Mouse (Mus musculus) urinary bladder, postnatal 36 days (tissue): ENCODE measurements around the gene Gstp1.

ENCODE experiments used
- DNase-seq, 2 experiments: peaks; one replicate each; pipeline ENCODE4 v3.0.0; 2022; ENCODE audit warnings: low spot score in 2 of 2, mixed read lengths in 1 of 2

Gstp1 gene

DNA sequence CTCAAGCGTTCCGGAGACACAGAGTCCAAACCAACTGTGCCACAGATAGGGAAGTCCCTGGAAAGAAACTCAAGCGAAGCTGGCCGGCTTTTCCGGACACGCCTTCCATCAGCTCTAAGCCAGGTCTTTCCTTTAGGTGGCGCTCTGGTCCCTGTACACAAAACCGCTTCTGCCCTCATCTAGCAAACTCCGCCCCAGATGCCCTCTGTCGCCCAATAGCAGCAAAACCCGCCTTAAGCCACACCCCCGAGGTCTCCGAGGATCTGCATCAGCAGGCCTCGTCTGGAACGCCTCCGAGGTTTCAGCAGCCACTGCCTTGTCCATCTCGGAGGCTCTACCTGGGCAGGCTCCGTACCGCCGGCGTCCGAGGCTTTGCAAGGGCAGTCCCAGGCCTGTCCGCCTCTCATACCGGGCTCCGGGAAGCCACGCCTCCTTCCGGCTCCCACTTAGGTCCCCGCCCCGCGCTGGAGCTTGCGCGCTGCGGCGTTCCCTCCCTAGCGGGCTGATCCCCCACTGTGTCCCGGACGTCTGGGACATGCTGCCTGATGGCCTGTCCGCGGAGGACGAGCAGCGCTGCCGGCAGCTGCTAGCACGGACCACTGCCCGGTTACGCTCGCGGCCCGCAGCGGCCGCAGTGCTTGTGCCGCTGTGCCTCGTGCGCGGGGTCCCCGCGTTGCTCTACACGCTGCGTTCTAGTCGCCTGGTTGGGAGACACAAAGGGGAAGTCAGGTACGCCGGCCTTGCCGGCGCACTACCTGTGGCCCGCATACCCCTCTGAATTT lies 37.5 kb downstream of the Gstp1 start, which contains the start of the genes Nudt8 and Gm49405:
Gene Nudt8, plus strand, starts transcription at position 462 of the 782 bp plus-strand sequence.
Gene Gm49405, plus strand, starts transcription at position 508 of the 782 bp plus-strand sequence.
- DNase-seq = peak; percentile 95 to 97

DNA sequence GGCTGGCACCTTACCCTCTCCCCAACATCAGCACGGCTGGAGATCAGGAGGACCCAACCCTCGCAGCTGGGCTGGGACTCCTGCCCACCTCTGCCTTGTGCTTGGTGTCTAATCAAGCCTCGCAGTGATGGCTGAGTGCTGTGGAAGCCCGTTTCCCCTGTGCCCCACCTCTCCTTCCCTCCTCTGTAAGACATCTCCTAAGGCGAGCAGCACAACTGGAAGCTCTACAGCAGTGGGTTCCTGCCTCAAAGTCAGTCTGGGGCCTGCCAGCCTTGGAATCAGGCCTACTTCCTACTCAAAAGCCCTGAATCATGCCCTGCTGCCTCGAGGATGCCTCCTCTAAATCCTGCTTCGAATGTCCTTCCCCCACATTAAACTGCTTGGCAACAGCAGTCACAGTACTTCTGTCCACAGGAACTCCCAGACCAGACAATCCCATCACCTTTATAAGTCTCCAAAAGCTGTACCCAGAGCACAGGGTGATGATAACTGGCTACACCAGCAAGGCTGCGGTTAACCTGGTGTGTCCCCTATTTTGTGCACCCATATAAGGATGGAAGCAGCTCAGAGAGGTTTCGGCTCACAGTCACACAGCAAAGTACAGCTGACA lies 38.6 kb downstream of the Gstp1 start:
- DNase-seq = no peak

GRCm38 (mm10) chr19:3998335-3998734 lies 39.5 kb downstream of the Gstp1 start:
- no peak for DNase-seq

GRCm38 (mm10) chr19:3997231-3997630 lies 40.6 kb downstream of the Gstp1 start:
- no peak for DNase-seq

DNA sequence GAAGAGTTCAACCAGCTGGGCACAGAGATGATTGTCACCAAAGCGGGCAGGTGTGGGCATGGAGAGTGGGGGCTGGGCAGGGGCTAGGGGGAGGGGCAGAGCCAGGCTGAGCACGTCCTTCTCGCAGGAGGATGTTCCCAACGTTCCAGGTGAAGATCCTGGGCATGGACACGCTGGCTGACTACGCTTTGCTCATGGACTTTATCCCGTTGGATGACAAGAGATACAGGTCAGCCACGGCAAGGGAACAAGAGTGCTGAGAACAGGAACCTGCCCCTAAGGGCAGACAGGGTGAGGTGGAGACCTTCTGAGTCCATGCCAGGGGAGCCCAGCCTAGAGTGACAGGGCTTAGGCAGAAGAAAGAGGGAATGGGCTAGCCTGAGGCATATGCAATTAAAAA lies 41.0 kb downstream of the Gstp1 start:
- no peak for DNase-seq

DNA sequence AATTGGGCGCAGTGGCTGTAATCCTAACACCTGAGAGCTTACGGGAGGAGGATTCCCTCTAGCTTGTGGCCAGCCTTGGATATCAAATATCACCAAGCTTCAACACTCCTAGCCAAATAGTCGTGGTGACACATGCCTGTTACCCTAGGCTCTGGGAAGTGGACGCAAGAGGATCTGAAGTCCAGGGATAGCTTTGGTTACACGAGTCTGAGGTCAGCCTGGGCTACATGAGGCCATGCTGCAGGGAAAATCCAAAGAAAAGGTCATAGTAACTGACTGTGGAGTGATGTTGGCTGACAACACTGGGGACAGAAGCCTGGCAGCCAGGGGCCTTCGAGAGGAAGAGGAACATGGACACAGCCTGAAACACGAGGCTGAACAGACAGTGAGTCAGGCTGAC lies 41.7 kb downstream of the Gstp1 start:
- DNase-seq = no peak

- DNase-seq = no peak
Observed at GRCm38 (mm10) chr19:3995505-3995904, 42.3 kb downstream of the Gstp1 start.

DNA sequence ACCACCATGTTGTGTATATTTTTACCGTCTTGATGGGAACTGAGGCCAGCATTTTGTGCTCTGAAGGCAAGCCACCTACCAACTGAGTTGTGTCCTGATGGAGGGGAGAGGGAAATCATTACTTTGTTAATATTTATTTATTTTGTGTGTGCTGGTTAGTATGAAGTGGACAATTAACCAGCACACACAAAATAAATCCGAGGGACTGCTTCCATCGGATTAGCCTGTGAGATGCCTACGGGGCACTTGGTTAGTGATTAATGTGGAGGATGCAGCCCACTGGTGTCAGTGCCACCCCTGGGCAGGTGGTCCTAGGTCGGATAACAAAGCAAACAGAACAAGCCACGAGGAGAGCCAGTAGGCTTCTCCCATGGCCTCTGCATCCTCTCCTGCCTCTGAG lies 42.9 kb downstream of the Gstp1 start:
- DNase-seq = no peak

- DNase-seq = no peak
Observed at GRCm38 (mm10) chr19:3992416-3992815, 45.4 kb downstream of the Gstp1 start, which contains the start of gene Tbx10. TSS of gene Tbx10 (plus strand) at chr19:3992752.

DNA sequence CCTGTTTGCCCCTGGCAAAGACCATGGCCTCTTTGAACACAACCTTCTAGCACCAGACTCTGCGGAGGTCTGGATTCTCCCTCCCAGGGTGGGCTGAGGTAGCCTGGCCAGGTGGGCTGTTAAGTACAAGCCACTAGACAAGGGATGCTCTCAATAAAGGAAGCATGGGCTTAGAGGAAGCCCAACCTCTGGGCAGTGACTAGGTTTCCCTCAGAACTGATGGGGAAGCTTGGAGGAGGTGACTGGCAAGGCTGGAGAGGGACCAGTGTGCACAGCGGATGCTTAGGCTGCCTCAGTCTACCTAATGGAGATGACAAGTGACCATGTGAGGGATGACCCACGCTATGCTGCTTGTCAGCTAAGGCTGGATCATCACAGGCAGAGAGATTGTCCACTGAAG lies 45.8 kb downstream of the Gstp1 start:
- no peak for DNase-seq

- DNase-seq = no peak
Observed at GRCm38 (mm10) chr19:3991562-3991961, 46.2 kb downstream of the Gstp1 start.

- no peak for DNase-seq
Observed at GRCm38 (mm10) chr19:3990804-3991203, 47.0 kb downstream of the Gstp1 start.

DNA sequence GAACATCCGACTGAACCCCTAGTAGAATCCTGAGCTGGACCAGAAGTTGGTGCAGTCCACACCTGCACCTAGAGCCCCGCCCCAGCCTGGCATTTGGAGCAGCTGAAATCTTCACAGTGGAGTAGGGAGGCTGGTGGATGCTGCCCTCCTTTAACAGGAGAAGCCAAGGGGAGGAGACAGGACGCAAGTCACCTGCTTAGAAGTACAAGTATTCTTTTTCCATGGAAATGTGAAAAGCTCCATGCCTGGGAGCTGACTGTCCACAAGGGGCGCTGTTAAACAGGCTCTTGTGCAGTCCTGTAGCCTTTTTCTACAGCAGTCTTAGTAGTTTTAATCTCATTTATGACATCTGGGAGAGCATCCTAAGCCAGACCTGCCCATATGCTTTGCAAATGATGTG lies 49.0 kb downstream of the Gstp1 start:
- DNase-seq = no peak

GRCm38 (mm10) chr19:3988066-3988465 lies 49.7 kb downstream of the Gstp1 start:
- no peak for DNase-seq

- DNase-seq = peak; percentile 52 to 86
Observed at GRCm38 (mm10) chr19:3986334-3986733, 51.5 kb downstream of the Gstp1 start, which contains the start of gene Acy3. TSS of gene Acy3 (plus strand) at chr19:3986570.
